Mouse (Mus musculus): ENCODE measurements around the gene Olfr1338. TPM values are rescaled to one million over a fixed set of nuclear protein-coding genes. Genes with fewer than 3 reads are reported as not detected.
"Not testable (repeated sequence)": the region's sequence is repeated elsewhere in the genome, so short reads cannot be mapped to it uniquely, and the experiment has no call there.

Olfr1338 gene
- polyA plus RNA-seq (2012; rRNA removed) (not detected in 2 replicates), polyA plus RNA-seq (2014; fragmentation: Nextera tagmentation; extraction: Ambion mirVana) (not detected in 2 replicates)

DNA sequence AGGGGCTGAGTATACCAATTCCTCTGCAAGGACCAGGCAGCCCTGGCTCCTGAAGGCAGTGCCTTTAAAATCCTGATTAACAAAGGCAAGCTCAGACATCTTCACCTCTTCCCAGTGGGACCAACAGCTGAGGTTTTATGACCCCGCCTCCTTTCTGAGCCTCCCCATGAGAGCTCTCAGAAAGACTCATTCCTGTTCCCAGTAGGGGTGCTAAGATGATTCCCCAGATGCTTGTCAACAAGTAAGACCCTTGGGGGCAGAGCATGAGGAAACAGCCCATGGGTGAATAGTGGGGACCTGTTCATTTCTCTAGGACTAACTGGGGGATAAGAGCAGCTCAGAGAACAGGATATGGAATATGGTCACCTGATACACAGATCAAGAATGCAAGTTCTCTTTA is at the start of gene Olfr1338:
Olfr1338 (minus strand) TSS at position 101 of the 400 bp plus-strand sequence.
- Histone ChIP-seq H3K4me2 (ENCODE audit: low read depth) (no peak within 1 kb of the TSS), H3K9ac (replicated peaks) (no peak within 1 kb of the TSS), H3K9me3 (ENCODE audit: control insufficient read depth, low read length) (no peaks in the 10 kb centered on the region), H3K4me1 (replicated peaks; ENCODE audit: control insufficient read depth in 2 of 2, insufficient read depth in 2 of 2, low read length in 1 of 2) (no peaks in the 10 kb centered on the region), H3K27ac (no peak within 1 kb of the TSS), H3K4me3 (ENCODE audit: insufficient read depth in 1 of 2, low read depth in 2 of 2, low read length in 2 of 2) (no peak within 1 kb of the TSS), H3K27me3 (ENCODE audit: control insufficient read depth, insufficient read depth, low read length) (no peaks in the 10 kb centered on the region), H3K36me3 (replicated peaks; ENCODE audit: control insufficient read depth, insufficient read depth, low read depth) (no peaks in the 10 kb centered on the region)
- TF ChIP-seq CTCF (IDR thresholded peaks at IDR 0.05; ENCODE audit: low read depth) (no peak), EP300 (IDR thresholded peaks at IDR 0.05; ENCODE audit: low read depth) (no peak)
- no peak for ATAC-seq (ENCODE audit: insufficient read depth)
- DNase-seq (ENCODE audit: low read depth in 3 of 3, low spot score in 3 of 3) = no peak
- 50% methylated on average over 1 of the region's 1 CpGs for WGBS (ENCODE audit: insufficient replicate concordance)

DNA sequence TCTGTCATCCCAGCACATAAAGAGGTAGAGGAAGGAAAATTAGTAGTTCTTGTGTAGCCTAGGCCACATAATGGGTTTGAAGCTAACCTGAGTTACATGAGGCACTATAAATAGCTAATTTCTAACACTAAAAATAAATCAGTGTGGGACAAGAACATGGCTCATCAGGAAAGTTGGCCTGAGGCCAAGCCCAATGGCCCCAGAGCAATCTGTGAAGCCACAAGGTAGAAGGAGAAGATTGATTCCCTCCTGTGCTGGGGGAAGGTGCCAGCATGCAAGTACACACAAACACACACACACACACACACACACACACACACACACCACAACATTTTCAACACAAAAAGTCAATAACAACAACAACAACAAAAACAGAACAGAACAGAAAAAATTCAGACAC is 34.3 kb upstream of the Olfr1338 start:
- H3K9me3 ChIP-seq (ENCODE audit: control insufficient read depth, low read length); H3K4me3 ChIP-seq (ENCODE audit: insufficient read depth in 1 of 2, low read depth in 2 of 2, low read length in 2 of 2); ATAC-seq (ENCODE audit: insufficient read depth); H3K9ac ChIP-seq (replicated peaks); H3K4me2 ChIP-seq (ENCODE audit: low read depth); DNase-seq (ENCODE audit: low read depth in 3 of 3, low spot score in 3 of 3); H3K27me3 ChIP-seq (ENCODE audit: control insufficient read depth, insufficient read depth, low read length); H3K36me3 ChIP-seq (replicated peaks; ENCODE audit: control insufficient read depth, insufficient read depth, low read depth); H3K27ac ChIP-seq; H3K4me1 ChIP-seq (replicated peaks; ENCODE audit: control insufficient read depth in 2 of 2, insufficient read depth in 2 of 2, low read length in 1 of 2): not testable (repeated sequence)

DNA sequence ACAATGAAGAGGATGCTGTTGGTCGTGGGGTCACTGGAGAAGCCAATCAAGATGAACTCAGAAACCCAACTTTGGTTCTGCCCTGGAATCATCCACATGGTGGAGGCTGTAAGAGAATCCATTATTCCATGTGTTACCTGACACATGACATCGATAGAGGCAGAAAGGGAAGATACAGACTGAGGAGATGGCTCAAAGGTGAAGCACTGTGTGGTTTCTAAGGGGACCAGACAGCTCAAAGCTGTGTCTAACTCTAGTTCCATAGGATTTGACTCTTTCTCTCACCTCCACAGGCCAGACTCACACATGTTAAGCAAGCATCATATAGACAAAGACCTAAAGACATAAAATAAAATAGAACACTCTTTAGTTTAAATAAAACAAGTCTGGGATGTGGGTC is 23.9 kb upstream of the Olfr1338 start, which contains the start of gene Olfr1337:
Olfr1337 (minus strand) TSS at position 101 of the 400 bp plus-strand sequence.
- TF ChIP-seq CTCF (IDR thresholded peaks at IDR 0.05; ENCODE audit: low read depth) = no peak
- no peak for TF ChIP-seq EP300 (IDR thresholded peaks at IDR 0.05; ENCODE audit: low read depth)
- DNase-seq (ENCODE audit: low read depth in 3 of 3, low spot score in 3 of 3) (no peak), ATAC-seq (ENCODE audit: insufficient read depth) (no peak)
- H3K9ac ChIP-seq (replicated peaks) = no peak within 1 kb of the TSS
- H3K36me3 ChIP-seq (replicated peaks; ENCODE audit: control insufficient read depth, insufficient read depth, low read depth) = no peaks in the 10 kb centered on the region
- H3K4me1 ChIP-seq (replicated peaks; ENCODE audit: control insufficient read depth in 2 of 2, insufficient read depth in 2 of 2, low read length in 1 of 2) = no peaks in the 10 kb centered on the region
- no peaks in the 10 kb centered on the region for H3K9me3 ChIP-seq (ENCODE audit: control insufficient read depth, low read length)
- H3K27ac ChIP-seq = no peak within 1 kb of the TSS
- no peak within 1 kb of the TSS for H3K4me3 ChIP-seq (ENCODE audit: insufficient read depth in 1 of 2, low read depth in 2 of 2, low read length in 2 of 2)
- WGBS (ENCODE audit: insufficient replicate concordance) = 40% methylated on average over 2 of the region's 2 CpGs
- H3K4me2 ChIP-seq (ENCODE audit: low read depth) = no peak within 1 kb of the TSS
- no peaks in the 10 kb centered on the region for H3K27me3 ChIP-seq (ENCODE audit: control insufficient read depth, insufficient read depth, low read length)

DNA sequence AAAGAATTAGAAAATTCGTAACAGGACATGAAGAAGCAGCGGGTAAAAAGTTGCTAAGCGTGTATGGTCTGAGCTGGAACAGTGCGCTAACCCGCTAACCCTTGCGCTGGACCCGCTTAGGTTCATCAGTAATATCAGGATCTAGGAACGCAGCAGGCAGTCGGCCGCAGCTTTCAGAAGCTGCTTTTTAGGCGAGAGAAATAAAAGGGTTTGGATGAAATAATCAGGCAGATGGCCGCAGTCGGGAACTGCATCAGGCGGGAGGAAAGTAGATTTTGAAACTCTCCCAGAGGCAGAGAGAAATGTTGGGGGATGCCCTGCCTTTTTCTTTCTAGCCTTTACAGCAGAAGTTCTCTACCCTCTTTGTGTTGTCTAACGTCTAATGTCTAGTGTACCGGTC is 16.7 kb downstream of the Olfr1338 start:
- no peak overlapping the region for H3K4me2 ChIP-seq (ENCODE audit: low read depth)
- DNase-seq (ENCODE audit: low read depth in 3 of 3, low spot score in 3 of 3) = no peak
- H3K27me3 ChIP-seq (ENCODE audit: control insufficient read depth, insufficient read depth, low read length) = no peaks in the 10 kb centered on the region
- H3K27ac ChIP-seq = no peak overlapping the region
- no peak overlapping the region for H3K9ac ChIP-seq (replicated peaks)
- H3K36me3 ChIP-seq (replicated peaks; ENCODE audit: control insufficient read depth, insufficient read depth, low read depth) = no peaks in the 10 kb centered on the region
- no peak for ATAC-seq (ENCODE audit: insufficient read depth)
- TF ChIP-seq EP300 (IDR thresholded peaks at IDR 0.05; ENCODE audit: low read depth) (no peak), CTCF (IDR thresholded peaks at IDR 0.05; ENCODE audit: low read depth) (no peak)
- H3K4me1 ChIP-seq (replicated peaks; ENCODE audit: control insufficient read depth in 2 of 2, insufficient read depth in 2 of 2, low read length in 1 of 2) = no peaks in the 10 kb centered on the region
- H3K4me3 ChIP-seq (ENCODE audit: insufficient read depth in 1 of 2, low read depth in 2 of 2, low read length in 2 of 2) = no peak overlapping the region
- H3K9me3 ChIP-seq (ENCODE audit: control insufficient read depth, low read length) = no peaks in the 10 kb centered on the region
- WGBS (ENCODE audit: insufficient replicate concordance) = 12% methylated on average over 16 of the region's 16 CpGs

DNA sequence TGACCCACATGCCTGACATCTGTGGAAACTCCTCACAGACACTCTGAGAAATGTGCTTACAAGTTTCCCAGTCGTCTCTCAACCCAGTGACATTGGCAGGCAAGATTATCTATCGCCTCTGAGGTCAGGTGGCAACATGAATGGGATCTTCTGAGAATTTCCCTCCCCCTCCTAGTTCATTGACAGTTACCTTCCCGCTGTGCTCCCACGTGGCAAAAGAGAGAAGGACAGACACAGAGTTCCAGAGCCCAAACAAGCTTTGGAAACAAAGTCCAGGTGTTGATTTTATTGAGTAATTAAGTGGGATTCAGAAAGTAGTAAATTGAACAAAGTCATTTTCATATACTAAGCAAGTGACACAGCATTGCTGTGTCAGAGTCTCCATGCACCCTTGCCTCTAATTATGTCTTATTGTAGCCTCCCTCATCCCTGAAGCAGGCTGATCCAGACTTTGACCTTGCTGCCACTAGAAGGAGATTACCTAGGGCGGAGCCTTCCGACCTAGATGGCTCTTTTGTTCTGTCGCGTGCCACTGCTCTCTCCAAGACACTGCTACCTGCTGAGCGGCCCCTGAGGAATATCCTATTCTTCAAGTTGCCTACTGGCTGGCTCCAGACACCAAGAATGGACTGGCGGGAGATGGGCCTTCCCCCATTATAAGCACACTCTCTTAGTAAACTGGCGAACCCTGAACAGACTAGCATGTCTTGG is 17.4 kb downstream of the Olfr1338 start:
- ATAC-seq (ENCODE audit: insufficient read depth) (no peak), DNase-seq (ENCODE audit: low read depth in 3 of 3, low spot score in 3 of 3) (no peak)
- TF ChIP-seq EP300 (IDR thresholded peaks at IDR 0.05; ENCODE audit: low read depth) (no peak), CTCF (IDR thresholded peaks at IDR 0.05; ENCODE audit: low read depth) (no peak)
- 9% methylated on average over 11 of the region's 11 CpGs for WGBS (ENCODE audit: insufficient replicate concordance)
- Histone ChIP-seq H3K4me1 (replicated peaks; ENCODE audit: control insufficient read depth in 2 of 2, insufficient read depth in 2 of 2, low read length in 1 of 2) (no peaks in the 10 kb centered on the region), H3K36me3 (replicated peaks; ENCODE audit: control insufficient read depth, insufficient read depth, low read depth) (no peaks in the 10 kb centered on the region), H3K4me3 (ENCODE audit: insufficient read depth in 1 of 2, low read depth in 2 of 2, low read length in 2 of 2) (no peak overlapping the region), H3K4me2 (ENCODE audit: low read depth) (no peak overlapping the region), H3K9me3 (ENCODE audit: control insufficient read depth, low read length) (no peaks in the 10 kb centered on the region), H3K9ac (replicated peaks) (no peak overlapping the region), H3K27ac (no peak overlapping the region), H3K27me3 (ENCODE audit: control insufficient read depth, insufficient read depth, low read length) (no peaks in the 10 kb centered on the region)

Measured in liver, embryonic 14.5 days (tissue).